Mouse (Mus musculus): ENCODE measurements around the gene Chd4.
"Not testable (repeated sequence)": the region's sequence is repeated elsewhere in the genome, so short reads cannot be mapped to it uniquely, and the experiment has no call there.

Chd4 gene

GRCm38 (mm10) chr6:125095391-125096278 is at the start of gene Chd4:
TSS of gene Chd4 (plus strand) at chr6:125095981.
- DNase-seq (ENCODE audit: low spot score in 2 of 2), result peak; percentile 87 to 89

- peak in 1 of 2 experiments; percentile 59 for DNase-seq (ENCODE audit: low spot score in 2 of 2)
These were observed 49.1 kb upstream of the Chd4 start for GRCm38 (mm10) chr6:125046691-125047090.

GRCm38 (mm10) chr6:125049678-125050077 is 46.1 kb upstream of the Chd4 start, which contains the start of gene Acrbp:
TSS of gene Acrbp (plus strand) at chr6:125049689.
- no peak for DNase-seq (ENCODE audit: low spot score in 2 of 2)

- DNase-seq (ENCODE audit: low spot score in 2 of 2), result no peak
These were observed 44.5 kb upstream of the Chd4 start for GRCm38 (mm10) chr6:125051237-125051636.

GRCm38 (mm10) chr6:125061493-125061892 is 34.3 kb upstream of the Chd4 start:
- DNase-seq (ENCODE audit: low spot score in 2 of 2), result no peak

GRCm38 (mm10) chr6:125062511-125062910 is 33.3 kb upstream of the Chd4 start:
- DNase-seq (ENCODE audit: low spot score in 2 of 2), result no peak

- DNase-seq (ENCODE audit: low spot score in 2 of 2), result no peak
These were observed 31.9 kb upstream of the Chd4 start for GRCm38 (mm10) chr6:125063906-125064305.

GRCm38 (mm10) chr6:125065223-125065622 is 30.6 kb upstream of the Chd4 start:
- DNase-seq (ENCODE audit: low spot score in 2 of 2), result not testable (repeated sequence)

GRCm38 (mm10) chr6:125067571-125067995 is 28.2 kb upstream of the Chd4 start, which contains the start of gene Lpar5:
TSS of gene Lpar5 (plus strand) at chr6:125067920.
- no peak for DNase-seq (ENCODE audit: low spot score in 2 of 2)

- no peak for DNase-seq (ENCODE audit: low spot score in 2 of 2)
These were observed 24.4 kb upstream of the Chd4 start for GRCm38 (mm10) chr6:125071170-125071895.

GRCm38 (mm10) chr6:125071896-125072279 is 23.9 kb upstream of the Chd4 start:
- no peak for DNase-seq (ENCODE audit: low spot score in 2 of 2)

GRCm38 (mm10) chr6:125073825-125074224 is 22.0 kb upstream of the Chd4 start:
- no peak for DNase-seq (ENCODE audit: low spot score in 2 of 2)

GRCm38 (mm10) chr6:125081394-125081793 is 14.4 kb upstream of the Chd4 start:
- no peak for DNase-seq (ENCODE audit: low spot score in 2 of 2)

- peak; percentile 72 to 81 for DNase-seq (ENCODE audit: low spot score in 2 of 2)
These were observed 13.8 kb upstream of the Chd4 start for GRCm38 (mm10) chr6:125081797-125082560.

- DNase-seq (ENCODE audit: low spot score in 2 of 2), result no peak
These were observed 12.9 kb upstream of the Chd4 start for GRCm38 (mm10) chr6:125082801-125083386.

- DNase-seq (ENCODE audit: low spot score in 2 of 2), result no peak
These were observed 11.4 kb upstream of the Chd4 start for GRCm38 (mm10) chr6:125084424-125084823.

GRCm38 (mm10) chr6:125087937-125088336 is 7.8 kb upstream of the Chd4 start:
- DNase-seq (ENCODE audit: low spot score in 2 of 2), result no peak

- DNase-seq (ENCODE audit: low spot score in 2 of 2), result peak; percentile 50 to 65
These were observed 7.0 kb upstream of the Chd4 start for GRCm38 (mm10) chr6:125088561-125089321.

GRCm38 (mm10) chr6:125089521-125090321 is 6.1 kb upstream of the Chd4 start:
- peak; percentile 46 to 81 for DNase-seq (ENCODE audit: low spot score in 2 of 2)
